Mouse (Mus musculus) thymus, postnatal 4 days (tissue): ENCODE results near the gene Urm1.
"Not testable (repeated sequence)": the region's sequence is repeated elsewhere in the genome, so short reads cannot be mapped to it uniquely, and the experiment has no call there.

Experiments
- DNase-seq: peaks from one replicate; pipeline ENCODE4 v3.0.0; 2021

Urm1 gene

GRCm38 (mm10) chr2:29820025-29820817 lies at the start of gene Urm1:
Urm1 (plus strand) TSS chr2:29820075.
- DNase-seq: peak; percentile 78

- DNase-seq: no peak
Measured at GRCm38 (mm10) chr2:29770162-29770561, 49.7 kb upstream of the Urm1 start.

- DNase-seq: no peak
Measured at GRCm38 (mm10) chr2:29771611-29772461, 48.0 kb upstream of the Urm1 start.

- no peak for DNase-seq
Measured at GRCm38 (mm10) chr2:29773323-29773722, 46.6 kb upstream of the Urm1 start.

GRCm38 (mm10) chr2:29781256-29781655 lies 38.6 kb upstream of the Urm1 start:
- DNase-seq: not testable (repeated sequence)

GRCm38 (mm10) chr2:29784290-29784689 lies 35.6 kb upstream of the Urm1 start:
- no peak for DNase-seq

- peak; percentile 86 for DNase-seq
Measured at GRCm38 (mm10) chr2:29787104-29787917, 32.6 kb upstream of the Urm1 start, which contains the start of gene Coq4. Coq4 (plus strand) TSS chr2:29787493.

GRCm38 (mm10) chr2:29787937-29788681 lies 31.8 kb upstream of the Urm1 start, which contains the start of gene Trub2:
Trub2 (minus strand) TSS chr2:29788502.
- DNase-seq: peak; percentile 87

GRCm38 (mm10) chr2:29792772-29793487 lies 26.9 kb upstream of the Urm1 start:
- no peak for DNase-seq

GRCm38 (mm10) chr2:29802075-29802826 lies 17.6 kb upstream of the Urm1 start, which contains the start of gene Slc27a4:
Slc27a4 (plus strand) TSS chr2:29802634.
- peak; percentile 99 for DNase-seq

- DNase-seq: no peak
Measured at GRCm38 (mm10) chr2:29802827-29803201, 17.1 kb upstream of the Urm1 start.

GRCm38 (mm10) chr2:29803400-29803831 lies 16.5 kb upstream of the Urm1 start:
- DNase-seq: peak; percentile 60

GRCm38 (mm10) chr2:29815678-29816371 lies 4.0 kb upstream of the Urm1 start:
- DNase-seq: no peak

- DNase-seq: peak; percentile 88
Measured at GRCm38 (mm10) chr2:29817426-29818232, 2.2 kb upstream of the Urm1 start.

- DNase-seq: no peak
Measured at GRCm38 (mm10) chr2:29819363-29819762, 512 bp upstream of the Urm1 start.

GRCm38 (mm10) chr2:29826318-29826925 lies 6.5 kb downstream of the Urm1 start:
- DNase-seq: no peak

- peak; percentile 91 for DNase-seq
Measured at GRCm38 (mm10) chr2:29826926-29827708, 7.2 kb downstream of the Urm1 start.

- no peak for DNase-seq
Measured at GRCm38 (mm10) chr2:29827709-29828024, 7.8 kb downstream of the Urm1 start.
